9 mouse cellular contexts compared by ENCODE assay signal in the genomic region with DNA sequence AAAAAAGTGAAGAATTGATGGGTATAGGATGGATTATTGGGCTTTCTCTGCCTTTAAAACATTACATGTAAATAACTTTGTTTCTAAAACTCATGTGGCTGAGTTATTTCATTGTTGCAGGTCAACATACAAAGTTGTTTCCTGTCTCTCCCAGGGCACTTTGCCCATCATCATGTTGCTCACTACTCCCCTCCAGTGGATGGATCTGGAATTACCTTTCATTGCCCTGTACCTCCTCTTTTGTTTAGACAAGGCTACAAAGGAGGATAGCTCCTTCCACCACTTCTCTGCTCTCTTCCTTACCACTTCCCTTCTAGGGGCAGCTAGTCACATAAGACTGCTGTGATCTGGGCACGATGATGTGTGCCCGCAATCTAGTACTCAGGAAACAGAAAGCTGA. TPM values are rescaled to one million over a fixed set of nuclear protein-coding genes. Genes with fewer than 3 reads are reported as not detected.
DNase-seq lines count a peak whose midpoint lies in the region; ATAC-seq and TF ChIP-seq lines count a peak whose summit lies in the region.
"Had no signal": no experiment of that assay in that cellular context is flagged by ENCODE, and none has a peak within 500 bp of the region (broad histone marks: within the 10 kb centered on the region; RNA-seq: fewer than 3 reads in every experiment).

No protein-coding gene starts in this region.

- no peaks in the 10 kb centered on the region for H3K27me3 ChIP-seq in forebrain, embryonic 14.5 days (replicated peaks; ENCODE audit: control insufficient read depth, insufficient read depth, low read length)
- no peaks in the 10 kb centered on the region for H3K27me3 ChIP-seq in forebrain, embryonic 15.5 days
- no peaks in the 10 kb centered on the region for H3K27me3 ChIP-seq in cerebellum, adult 2 months (ENCODE audit: control insufficient read depth, insufficient read depth, low read length)
- no peaks in the 10 kb centered on the region for H3K27me3 ChIP-seq in spleen, adult 2 months (ENCODE audit: control insufficient read depth, insufficient read depth, low read length)

- H3K4me1 ChIP-seq in forebrain, embryonic 14.5 days (ENCODE audit: control insufficient read depth, insufficient read depth, low read length): peaks cover 12% of the 10 kb centered on the region
- H3K4me1 ChIP-seq in forebrain, embryonic 15.5 days: peaks cover 22% of the 10 kb centered on the region
- peaks cover 7% of the 10 kb centered on the region for H3K4me1 ChIP-seq in cerebellum, adult 2 months (ENCODE audit: control insufficient read depth, insufficient read depth, low read length)
- no peaks in the 10 kb centered on the region for H3K4me1 ChIP-seq in spleen, adult 2 months (ENCODE audit: control insufficient read depth, insufficient read depth, insufficient read length)

- no peak overlapping the region for H3K4me2 ChIP-seq in forebrain, embryonic 14.5 days (ENCODE audit: low read length)
- H3K4me2 ChIP-seq in forebrain, embryonic 15.5 days (replicated peaks): no peak overlapping the region
- H3K4me2 ChIP-seq: limb, embryonic 12.5 days had no signal

- H3K9ac ChIP-seq in forebrain, embryonic 14.5 days (ENCODE audit: low read length): no peak overlapping the region
- H3K9ac ChIP-seq in forebrain, embryonic 15.5 days (replicated peaks): no peak overlapping the region
- H3K9ac ChIP-seq: limb, embryonic 12.5 days had no signal

- DNase-seq in forebrain, embryonic 14.5 days (ENCODE audit: low spot score): peak; percentile 62
- DNase-seq in Muller cell, postnatal 12 days (ENCODE audit: inconsistent ontology term): peak; percentile 70
- peak; percentile 69 to 81 for DNase-seq in cerebellum, adult 2 months
- DNase-seq in gastrocnemius, postnatal 14 days: peak; percentile 55
- DNase-seq in layer of hippocampus, adult 18-20 months (ENCODE audit: low spot score in 2 of 2): peak; percentile 50 to 86
- DNase-seq in lung, postnatal 25 days (ENCODE audit: low spot score): peak; percentile 84
- DNase-seq in spleen, adult 2 months (ENCODE audit: low read depth in 1 of 2, low spot score in 2 of 2): peak; percentile 59 to 83

- peak; percentile 63; the same call in 1 of the 2 replicates for TF ChIP-seq CTCF in cerebellum, adult 2 months (IDR thresholded peaks at IDR 0.05; ENCODE audit: borderline replicate concordance, insufficient read depth, low read depth, low read length)
- peak; percentile 58; the same call in 1 of the 2 replicates for TF ChIP-seq CTCF in spleen, adult 2 months (IDR thresholded peaks at IDR 0.05; ENCODE audit: extremely low read depth, insufficient read depth, insufficient read length, insufficient replicate concordance)

- no peak overlapping the region for H3K4me3 ChIP-seq in forebrain, embryonic 14.5 days (ENCODE audit: low read depth, low read length)
- H3K4me3 ChIP-seq in forebrain, embryonic 15.5 days: no peak overlapping the region
- H3K4me3 ChIP-seq in cerebellum, adult 2 months (replicated peaks; ENCODE audit: insufficient read depth, low read depth, low read length): no peak overlapping the region
- no peak overlapping the region for H3K4me3 ChIP-seq in spleen, adult 2 months (ENCODE audit: extremely low read depth, insufficient read depth, insufficient read length)
- H3K4me3 ChIP-seq: limb, embryonic 12.5 days had no signal

- 57% methylated on average over 2 of the region's 2 CpGs for WGBS in forebrain, embryonic 14.5 days
- WGBS in forebrain, embryonic 15.5 days: 61% methylated on average over 2 of the region's 2 CpGs
- WGBS in cerebellum, adult 2 months: 56% methylated on average over 2 of the region's 2 CpGs
- WGBS in spleen, adult 2 months: 17% methylated on average over 2 of the region's 2 CpGs

- ATAC-seq in forebrain, embryonic 14.5 days: no peak
- ATAC-seq in forebrain, embryonic 15.5 days (replicated peaks): no peak

- H3K36me3 ChIP-seq in forebrain, embryonic 14.5 days (ENCODE audit: control insufficient read depth, insufficient read depth, low read length): no peaks in the 10 kb centered on the region
- H3K36me3 ChIP-seq in forebrain, embryonic 15.5 days: no peaks in the 10 kb centered on the region
- no peaks in the 10 kb centered on the region for H3K36me3 ChIP-seq in spleen, adult 2 months (ENCODE audit: control insufficient read depth, insufficient read depth, low read length)
- H3K36me3 ChIP-seq: limb, embryonic 12.5 days had no signal

- no peaks in the 10 kb centered on the region for H3K9me3 ChIP-seq in forebrain, embryonic 14.5 days (replicated peaks; ENCODE audit: control insufficient read depth, low read length)
- no peaks in the 10 kb centered on the region for H3K9me3 ChIP-seq in forebrain, embryonic 15.5 days
- H3K9me3 ChIP-seq: limb, embryonic 12.5 days had no signal

- TF ChIP-seq POLR2A in cerebellum, adult 2 months (IDR thresholded peaks at IDR 0.05; ENCODE audit: borderline replicate concordance, insufficient read depth, low read length): no peak
- no peak for TF ChIP-seq POLR2A in spleen, adult 2 months (IDR thresholded peaks at IDR 0.05; ENCODE audit: low read depth, low read length)

- no peak overlapping the region for H3K27ac ChIP-seq in forebrain, embryonic 14.5 days (ENCODE audit: low read depth, low read length)
- no peak overlapping the region for H3K27ac ChIP-seq in forebrain, embryonic 15.5 days (replicated peaks)
- no peak overlapping the region for H3K27ac ChIP-seq in cerebellum, adult 2 months (ENCODE audit: insufficient read depth, low read length)
- H3K27ac ChIP-seq in spleen, adult 2 months (ENCODE audit: insufficient read depth, low read length): no peak overlapping the region
- H3K27ac ChIP-seq: limb, embryonic 12.5 days had no signal

- intact Hi-C loops in gastrocnemius, postnatal 14 days (cut with DNase I; ENCODE audit: low total_unique reads): loop anchor here (10.0 kb wide), 1 partner anchor 119 kb away; no protein-coding TSS in a partner anchor

RNA-seq across cellular contexts. Expression of a gene that starts 7.7 kb away (rescaled TPM):
- polyA plus RNA-seq in forebrain, embryonic 14.5 days (2014; fragmentation: Nextera tagmentation; extraction: Ambion mirVana): 2.6 and 3.3 TPM in 2 replicates
- 3.6 and 6.4 TPM in 2 replicates for polyA plus RNA-seq in forebrain, embryonic 15.5 days (2015; fragmentation: Nextera tagmentation; extraction: Ambion mirVana)
- 3.4 and 8.4 TPM in 2 replicates for polyA plus RNA-seq in cerebellum, adult 2 months (2012; rRNA removed)
- total RNA-seq in gastrocnemius, postnatal 14 days (2021): under 1 TPM; 0.31 to 0.55 TPM
- total RNA-seq in layer of hippocampus, adult 18-20 months (2021): 10 to 100 TPM; 45.8 to 55.2 TPM
- 0.48 and 0.74 TPM in 2 replicates for polyA plus RNA-seq in spleen, adult 2 months (2012; rRNA removed)
